Mouse (Mus musculus) telencephalon, adult 2 months (tissue): ENCODE data around the gene Hsd17b3.

ENCODE experiments used
- DNase-seq: peaks from one replicate; pipeline ENCODE4 v3.0.0-alpha.2; 2011; ENCODE audit warnings: low read depth, low spot score

Hsd17b3 gene

GRCm38 (mm10) chr13:64022786-64023468 lies 66.1 kb downstream of the Hsd17b3 start:
- DNase-seq: peak; percentile 58

GRCm38 (mm10) chr13:64020902-64021311 lies 68.1 kb downstream of the Hsd17b3 start:
- DNase-seq: peak; percentile 54

- DNase-seq: no peak
These were observed 70.4 kb downstream of the Hsd17b3 start for GRCm38 (mm10) chr13:64018586-64019141.

- DNase-seq: no peak
These were observed 73.0 kb downstream of the Hsd17b3 start for GRCm38 (mm10) chr13:64016048-64016447.

GRCm38 (mm10) chr13:64011157-64011556 lies 77.9 kb downstream of the Hsd17b3 start:
- no peak for DNase-seq
